Mouse (Mus musculus) intestine, embryonic 14.5 days (tissue): ENCODE measurements around the gene Slc16a14. TPM values are rescaled to one million over a fixed set of nuclear protein-coding genes. Genes with fewer than 3 reads are reported as not detected.

ENCODE experiments used
- ATAC-seq: fragments of 200-750 bp; cut with Nextera tagmentation; replicated peaks from 2 replicates; pipeline ENCODE4 v1.8.0; 2017; ENCODE audit warnings: low read depth, moderate number of reproducible peaks, moderate TSS enrichment, moderate library complexity; ENCODE audit not compliant: low FRiP score, low TSS enrichment
- DNase-seq: peaks from one replicate; pipeline ENCODE4 v3.0.0-alpha.2; 2018; ENCODE audit warnings: low spot score
- H3K27ac ChIP-seq: fragments of 300-500 bp; sonication (generic); 2 replicates; pipeline ENCODE4 v1.5.1; 2014; ENCODE audit warnings: low read depth, mild to moderate bottlenecking, control low read depth
- H3K27me3 ChIP-seq: fragments of 300-500 bp; sonication (generic); replicated peaks from 2 replicates; pipeline ENCODE4 v1.6.1; 2014; ENCODE audit warnings: low read length, control low read depth; ENCODE audit not compliant: control insufficient read depth, insufficient read depth
- H3K36me3 ChIP-seq: fragments of 300-500 bp; sonication (generic); 2 replicates; pipeline ENCODE4 v1.6.1; 2014; ENCODE audit warnings: low read length, control low read depth; ENCODE audit not compliant: control insufficient read depth, insufficient read depth
- H3K4me1 ChIP-seq: fragments of 300-500 bp; sonication (generic); replicated peaks from 2 replicates; pipeline ENCODE4 v1.6.1; 2014; ENCODE audit warnings: low read length, control low read depth, mixed read lengths; ENCODE audit not compliant: control insufficient read depth, insufficient read depth
- H3K4me2 ChIP-seq: fragments of 300-500 bp; sonication (generic); 2 replicates; pipeline ENCODE4 v1.6.1; 2014; ENCODE audit warnings: low read length
- H3K4me3 ChIP-seq: fragments of 300-500 bp; sonication (generic); 2 replicates; pipeline ENCODE4 v1.5.1; 2014; ENCODE audit warnings: low read depth, low read length, control low read depth, mixed read lengths
- H3K9ac ChIP-seq: fragments of 300-500 bp; sonication (generic); 2 replicates; pipeline ENCODE4 v1.6.1; 2014; ENCODE audit warnings: mild to moderate bottlenecking, low read length
- H3K9me3 ChIP-seq: fragments of 300-500 bp; sonication (generic); 2 replicates; pipeline ENCODE4 v1.6.1; 2016; ENCODE audit warnings: low read length, control low read depth; ENCODE audit not compliant: control insufficient read depth
- WGBS: fragments of 180-500 bp; shearing (Covaris S2); extraction: QIAGEN DNeasy Blood & Tissue Kit; methylation state at CpG from one replicate; pipeline ENCODE4 v1.1.7; 2014; 5-methylcytosine and 5-hydroxymethylcytosine counted together
- polyA plus RNA-seq: library from polyadenylated mRNA; unstranded; fragments of >200 nt; fragmentation: Nextera tagmentation; extraction: Ambion mirVana; gene quantifications from 2 replicates; pipeline ENCODE4 v1.2.1, GENCODE M21; 2014

The Slc16a14 gene
- polyA plus RNA-seq, 1 experiment from 2014 or later: 0.26 TPM

GRCm38 (mm10) chr1:84943549-84943948, 8.6 kb upstream of the Slc16a14 start:
- no peak for ATAC-seq
- Histone ChIP-seq H3K27ac (no peak overlapping the region), H3K27me3 (no peaks in the 10 kb centered on the region), H3K4me1 (no peaks in the 10 kb centered on the region), H3K9me3 (no peaks in the 10 kb centered on the region), H3K4me3 (no peak overlapping the region), H3K36me3 (no peaks in the 10 kb centered on the region), H3K4me2 (no peak overlapping the region), H3K9ac (no peak overlapping the region)
- 95% methylated on average over 4 of the region's 4 CpGs for WGBS
- no peak for DNase-seq

- H3K27me3 ChIP-seq: no peaks in the 10 kb centered on the region
- H3K4me2 ChIP-seq: no peak overlapping the region
- H3K9me3 ChIP-seq: no peaks in the 10 kb centered on the region
- no peaks in the 10 kb centered on the region for H3K4me1 ChIP-seq
- no peak for ATAC-seq
- no peak overlapping the region for H3K27ac ChIP-seq
- no peak overlapping the region for H3K4me3 ChIP-seq
- H3K36me3 ChIP-seq: no peaks in the 10 kb centered on the region
- no peak for DNase-seq
- no peak overlapping the region for H3K9ac ChIP-seq
Measured at GRCm38 (mm10) chr1:84942666-84943065, 7.7 kb upstream of the Slc16a14 start.

- no peaks in the 10 kb centered on the region for H3K36me3 ChIP-seq
- 90% methylated on average over 2 of the region's 2 CpGs for WGBS
- H3K9me3 ChIP-seq: no peaks in the 10 kb centered on the region
- H3K27me3 ChIP-seq: peaks cover 8% of the 10 kb centered on the region
- no peak overlapping the region for H3K4me3 ChIP-seq
- H3K9ac ChIP-seq: no peak overlapping the region
- DNase-seq (no peak), ATAC-seq (no peak)
- no peak overlapping the region for H3K27ac ChIP-seq
- H3K4me2 ChIP-seq: no peak overlapping the region
- no peaks in the 10 kb centered on the region for H3K4me1 ChIP-seq
Measured at GRCm38 (mm10) chr1:84940322-84940721, 5.4 kb upstream of the Slc16a14 start.

- H3K4me1 ChIP-seq: no peaks in the 10 kb centered on the region
- no peak overlapping the region for H3K27ac ChIP-seq
- H3K36me3 ChIP-seq: no peaks in the 10 kb centered on the region
- H3K4me3 ChIP-seq: no peak overlapping the region
- ATAC-seq (no peak), DNase-seq (no peak)
- no peaks in the 10 kb centered on the region for H3K9me3 ChIP-seq
- WGBS: 66% methylated on average over 4 of the region's 4 CpGs
- peaks cover 14% of the 10 kb centered on the region for H3K27me3 ChIP-seq
- no peak overlapping the region for H3K9ac ChIP-seq
- no peak overlapping the region for H3K4me2 ChIP-seq
Measured at GRCm38 (mm10) chr1:84939466-84939865, 4.5 kb upstream of the Slc16a14 start.

GRCm38 (mm10) chr1:84936716-84937510, 2.0 kb upstream of the Slc16a14 start:
- no peaks in the 10 kb centered on the region; the same call in 1 of the 2 replicates for H3K4me1 ChIP-seq
- H3K9me3 ChIP-seq: no peaks in the 10 kb centered on the region
- H3K4me3 ChIP-seq: no peak overlapping the region
- 85% methylated on average over 19 of the region's 19 CpGs for WGBS
- peaks cover 33% of the 10 kb centered on the region for H3K27me3 ChIP-seq
- no peak overlapping the region for H3K27ac ChIP-seq
- no peaks in the 10 kb centered on the region for H3K36me3 ChIP-seq
- no peak for DNase-seq
- H3K9ac ChIP-seq: no peak overlapping the region
- ATAC-seq: no peak
- no peak overlapping the region for H3K4me2 ChIP-seq

GRCm38 (mm10) chr1:84935668-84936067, 734 bp upstream of the Slc16a14 start:
- DNase-seq (no peak), ATAC-seq (no peak)
- Histone ChIP-seq H3K36me3 (no peaks in the 10 kb centered on the region), H3K27ac (no peak overlapping the region), H3K4me2 (no peak overlapping the region), H3K4me1 (no peaks in the 10 kb centered on the region; the same call in 1 of the 2 replicates), H3K4me3 (no peak overlapping the region), H3K9ac (no peak overlapping the region), H3K27me3 (peaks cover 33% of the 10 kb centered on the region), H3K9me3 (no peaks in the 10 kb centered on the region)
- WGBS: 71% methylated on average over 9 of the region's 9 CpGs

GRCm38 (mm10) chr1:84934151-84934502, 807 bp downstream of the Slc16a14 start:
- H3K9ac ChIP-seq: peak overlapping the region; percentile 43
- peak; percentile 75 for DNase-seq
- peaks cover 33% of the 10 kb centered on the region for H3K27me3 ChIP-seq
- 0 out of 2 replicates have a peak, but pooled peaks have one; percentile 12 for ATAC-seq
- no peaks in the 10 kb centered on the region for H3K36me3 ChIP-seq
- no peak overlapping the region for H3K27ac ChIP-seq
- no peaks in the 10 kb centered on the region; the same call in 1 of the 2 replicates for H3K4me1 ChIP-seq
- 1% methylated on average over 12 of the region's 12 CpGs for WGBS
- H3K4me2 ChIP-seq: peak overlapping the region; percentile 94
- peak overlapping the region; percentile 48 for H3K4me3 ChIP-seq
- H3K9me3 ChIP-seq: no peaks in the 10 kb centered on the region

- peak overlapping the region; percentile 48; the same call in 1 of the 2 replicates for H3K4me3 ChIP-seq
- H3K36me3 ChIP-seq: no peaks in the 10 kb centered on the region
- no peaks in the 10 kb centered on the region; the same call in 1 of the 2 replicates for H3K4me1 ChIP-seq
- H3K9me3 ChIP-seq: no peaks in the 10 kb centered on the region
- DNase-seq: peak; percentile 84
- no peak overlapping the region for H3K27ac ChIP-seq
- peaks cover 33% of the 10 kb centered on the region for H3K27me3 ChIP-seq
- 11% methylated on average over 22 of the region's 22 CpGs for WGBS
- no peak overlapping the region for H3K9ac ChIP-seq
- H3K4me2 ChIP-seq: peak overlapping the region; percentile 94
- no peak for ATAC-seq
Measured at GRCm38 (mm10) chr1:84933472-84934150, 1.3 kb downstream of the Slc16a14 start.
